Mouse (Mus musculus) bone marrow macrophage, adult 2 months (primary cell): Measurements from ENCODE around the gene Pigq.

Source experiments
- CTCF ChIP-seq: IDR thresholded peaks from 2 replicates; pipeline ENCODE4 v1.5.1; 2012; ENCODE audit warnings: low read depth, mild to moderate bottlenecking, low read length, moderate library complexity
- POLR2A ChIP-seq: IDR thresholded peaks from 2 replicates; pipeline ENCODE4 v1.6.1; 2012; ENCODE audit warnings: mild to moderate bottlenecking, low read depth, low read length, borderline replicate concordance

DNA sequence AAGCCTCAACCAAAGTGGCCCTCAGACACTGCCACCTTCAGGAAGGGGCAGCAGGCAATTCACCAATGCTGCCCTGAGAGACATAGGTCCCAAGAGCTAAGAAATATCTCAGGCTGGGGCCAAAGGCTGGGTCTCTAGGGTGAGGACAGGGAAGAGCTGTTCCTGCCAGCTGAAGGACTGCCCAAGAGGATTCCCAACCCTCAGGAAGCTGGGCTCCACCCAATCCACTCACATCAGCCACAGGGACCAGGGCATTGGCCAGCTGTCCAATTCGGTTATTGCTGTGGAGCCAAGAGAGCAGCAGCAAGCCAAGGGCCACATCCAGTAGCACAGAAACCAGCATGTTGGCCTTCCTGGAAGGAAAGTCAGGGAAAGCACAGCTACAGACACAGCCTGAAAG lies 10.2 kb downstream of the Pigq start:
- TF ChIP-seq CTCF (no peak), POLR2A (no peak)
